Mouse (Mus musculus): ENCODE results near the gene Sapcd2.

GRCm38 (mm10) chr2:25397010-25397409, 24.9 kb downstream of the Sapcd2 start:
- TF ChIP-seq CTCF (IDR thresholded peaks at IDR 0.05; ENCODE audit: extremely low read depth, insufficient read depth, insufficient read length, insufficient replicate concordance) (no peak), POLR2A (IDR thresholded peaks at IDR 0.05; ENCODE audit: low read depth, low read length) (no peak)

Data from spleen, adult 2 months (tissue).